Mouse (Mus musculus) CD4-positive, CD25-positive, alpha-beta regulatory T cell, adult 2 months (primary cell): ENCODE results near the gene Bcam.

ENCODE experiments used
- DNase-seq: peaks from one replicate; pipeline ENCODE4 v3.0.0-alpha.2; 2012; ENCODE audit warnings: low read depth, low spot score

The Bcam gene

DNA sequence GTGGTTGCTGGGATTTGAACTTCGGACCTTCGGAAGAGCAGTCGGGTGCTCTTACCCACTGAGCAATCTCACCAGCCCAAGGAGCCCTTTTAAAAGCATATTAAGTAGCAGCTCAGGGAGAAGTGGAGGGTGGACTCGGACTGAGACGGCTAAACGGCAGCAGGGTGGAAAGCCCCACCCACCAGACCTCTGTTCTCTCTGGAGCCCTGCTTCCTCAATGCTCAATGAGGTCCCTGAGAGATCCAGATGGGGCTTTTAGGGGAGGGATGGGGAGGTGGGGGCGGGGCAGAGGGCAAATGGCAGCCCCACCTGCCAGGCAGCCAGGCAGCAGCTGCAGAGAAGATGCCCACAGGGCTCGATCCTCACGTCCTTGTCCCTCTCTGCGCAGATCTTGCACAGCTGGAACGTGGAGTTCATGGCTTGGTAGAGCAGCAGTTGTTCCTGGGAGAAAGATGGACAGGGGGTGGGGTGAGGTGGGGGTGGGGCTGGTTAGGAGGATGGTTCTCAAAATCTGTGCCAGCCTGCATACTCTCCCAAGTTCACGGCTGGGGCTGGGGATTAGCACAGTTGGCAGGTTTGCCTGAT is 15.2 kb upstream of the Bcam start:
- DNase-seq = no peak

DNA sequence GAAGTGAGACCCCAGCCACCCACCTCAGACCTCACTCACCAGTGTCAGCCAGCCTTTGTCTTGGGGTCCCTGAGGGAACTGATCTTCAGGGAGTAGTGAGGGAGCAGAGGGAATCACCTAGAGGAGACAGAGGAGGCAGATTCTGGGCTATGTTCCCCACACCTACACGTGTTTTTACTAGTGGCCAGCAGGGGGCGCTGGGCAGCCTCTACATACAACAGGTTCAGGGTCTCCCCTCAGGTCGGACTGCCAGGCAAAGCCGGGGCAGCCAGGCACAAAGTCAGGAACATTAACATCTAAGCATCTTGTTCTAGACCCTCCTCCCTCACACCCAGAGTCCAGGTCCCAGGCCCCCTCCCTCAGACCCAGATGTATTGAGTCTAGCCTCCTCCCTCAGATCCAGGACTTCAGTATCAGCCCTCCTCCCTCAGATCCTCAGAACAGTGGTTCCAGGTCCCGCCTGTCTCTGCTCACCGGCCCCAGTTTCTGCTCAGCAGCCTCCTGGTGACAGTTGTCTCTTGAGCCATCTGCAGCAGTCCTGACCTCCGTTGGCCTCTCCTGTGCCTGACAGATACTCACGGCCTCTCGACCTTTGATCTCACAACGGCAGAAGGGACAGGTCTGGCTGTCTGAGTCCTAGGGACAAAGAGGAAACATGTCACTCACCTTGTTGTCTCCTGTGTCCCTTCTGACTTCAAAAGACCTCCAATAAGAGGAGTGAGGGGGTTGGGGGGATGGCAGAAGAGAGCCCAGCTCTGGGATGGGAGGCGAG is 14.1 kb upstream of the Bcam start:
- DNase-seq = peak; percentile 58

DNA sequence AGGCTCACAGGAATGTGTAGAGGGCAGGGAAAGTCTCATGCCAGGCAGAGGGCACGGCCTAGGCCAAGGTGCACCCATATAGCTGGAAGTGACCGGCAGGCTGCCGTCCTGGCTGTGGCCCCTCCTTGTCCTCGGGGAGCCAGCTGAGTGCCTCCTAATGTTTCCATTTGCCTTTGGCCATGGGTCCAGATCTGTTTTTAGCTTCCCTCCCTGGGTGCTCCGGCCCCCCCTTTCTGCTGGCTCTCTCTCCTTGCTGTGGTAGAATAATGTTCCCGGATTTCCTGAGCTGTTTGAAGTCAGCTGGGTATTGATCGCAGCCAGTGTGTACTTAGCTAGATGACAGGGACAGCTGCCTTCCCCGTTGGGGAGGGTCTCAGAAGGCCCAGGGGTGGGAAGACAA is 12.8 kb upstream of the Bcam start:
- DNase-seq = no peak

DNA sequence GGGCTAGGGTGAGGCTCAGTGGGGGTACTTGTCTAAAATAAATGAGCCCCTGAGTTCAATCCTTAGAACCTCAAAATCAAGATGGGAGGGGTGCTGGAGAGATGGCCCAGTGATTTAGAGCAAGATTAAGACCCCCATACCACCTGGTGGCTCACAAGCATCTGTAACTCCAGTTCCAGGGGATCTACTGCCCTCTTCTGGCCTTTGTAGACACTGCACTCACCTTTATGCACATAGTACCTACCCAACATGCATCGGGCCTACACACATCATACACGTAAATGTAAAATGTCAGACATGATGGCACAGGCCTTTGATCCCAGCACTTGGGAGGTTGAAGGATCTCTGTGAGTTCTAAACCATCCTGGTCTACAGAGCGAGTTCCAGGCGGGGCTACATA is 11.8 kb upstream of the Bcam start:
- peak; percentile 50 for DNase-seq

DNA sequence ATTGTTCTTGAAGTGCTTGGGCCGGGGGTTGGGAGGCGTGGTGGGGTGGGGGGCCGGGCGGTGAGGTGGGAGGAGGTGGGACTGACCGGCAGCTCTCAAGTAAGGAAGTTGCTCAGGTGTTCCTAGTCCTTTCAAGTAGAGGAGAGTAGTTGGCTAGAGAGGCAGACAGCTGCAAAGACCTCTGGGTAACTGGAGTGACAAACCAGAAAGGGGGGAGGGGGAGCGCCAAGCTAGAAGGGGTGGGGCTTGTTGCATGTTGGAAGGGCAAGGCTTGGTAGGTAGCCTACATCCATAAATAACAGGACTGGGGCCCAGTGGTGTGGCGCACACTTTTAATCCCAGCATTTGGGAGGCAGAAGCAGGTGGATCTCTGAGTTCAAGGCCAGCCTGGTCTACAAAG is 10.9 kb upstream of the Bcam start:
- DNase-seq = no peak

DNA sequence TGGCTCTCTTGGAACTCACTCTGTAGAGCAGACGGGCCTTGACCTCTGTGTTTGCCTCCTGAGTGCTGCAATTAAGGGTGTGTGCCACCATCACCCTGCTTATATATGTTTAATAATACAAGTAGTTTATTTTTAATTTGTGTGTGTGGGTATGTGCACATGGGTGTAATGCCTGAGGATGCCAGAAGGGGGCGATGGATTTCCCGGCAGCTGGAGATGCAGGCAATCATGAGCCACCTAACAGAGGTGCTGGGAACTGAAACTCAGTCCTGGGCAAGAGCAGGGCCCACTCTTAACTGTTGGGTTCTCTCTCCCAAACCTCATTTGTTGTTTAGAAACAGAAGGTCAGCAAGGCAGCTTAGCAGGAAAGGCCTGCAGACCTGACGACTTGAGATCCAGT is 9.1 kb upstream of the Bcam start:
- DNase-seq = no peak

DNA sequence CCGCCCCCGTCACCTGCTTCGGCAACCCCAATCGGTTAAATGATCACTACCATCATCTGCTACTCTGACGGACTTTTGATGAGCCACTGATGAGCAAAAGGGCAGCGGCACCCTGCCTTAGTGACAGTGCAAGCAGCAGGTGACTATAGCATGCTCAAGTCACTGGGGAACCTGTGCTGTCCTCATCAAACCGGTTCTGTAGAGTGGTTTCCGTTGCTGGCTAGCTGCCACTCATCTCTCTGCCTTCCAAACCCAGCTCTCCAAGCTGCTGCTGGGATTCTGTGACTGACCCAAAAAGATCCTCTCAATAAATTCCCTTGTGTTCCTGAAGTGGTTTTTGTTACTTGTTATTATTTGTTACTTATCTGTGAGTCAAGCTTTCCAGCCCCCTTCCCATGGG is 7.8 kb upstream of the Bcam start:
- no peak for DNase-seq

DNA sequence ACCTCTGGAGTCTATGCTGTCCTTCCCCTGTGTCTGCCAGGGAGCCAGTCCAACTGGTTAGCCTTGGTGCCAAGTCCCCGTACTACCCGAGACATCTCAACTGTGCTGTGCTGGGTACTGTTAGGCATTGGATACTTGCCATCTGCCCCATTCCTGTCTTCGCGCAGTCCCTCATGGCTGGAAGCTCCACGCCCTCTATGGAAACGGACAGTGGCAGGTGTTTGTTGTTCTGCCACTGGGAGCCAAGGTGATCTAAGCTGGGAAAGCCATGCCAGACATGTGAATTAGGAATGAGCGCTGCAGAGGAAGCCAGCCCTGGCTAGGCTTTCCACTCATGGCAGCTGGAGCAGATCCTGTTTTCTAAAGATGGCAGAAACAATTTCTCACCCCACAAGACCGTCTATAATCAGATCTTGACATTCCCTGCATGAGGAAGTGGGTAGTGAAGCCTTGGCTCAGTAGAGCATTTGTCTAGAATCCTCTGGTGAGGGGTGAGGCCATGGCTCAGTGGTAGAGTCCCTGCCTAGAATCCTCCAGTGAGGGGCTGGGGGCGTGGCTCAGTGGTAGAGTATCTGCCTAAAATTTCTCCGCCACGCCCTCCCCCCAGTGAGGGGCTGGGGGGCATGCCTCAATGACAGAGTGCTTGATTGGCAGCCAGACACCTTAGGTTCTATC is 6.4 kb upstream of the Bcam start:
- no peak for DNase-seq

DNA sequence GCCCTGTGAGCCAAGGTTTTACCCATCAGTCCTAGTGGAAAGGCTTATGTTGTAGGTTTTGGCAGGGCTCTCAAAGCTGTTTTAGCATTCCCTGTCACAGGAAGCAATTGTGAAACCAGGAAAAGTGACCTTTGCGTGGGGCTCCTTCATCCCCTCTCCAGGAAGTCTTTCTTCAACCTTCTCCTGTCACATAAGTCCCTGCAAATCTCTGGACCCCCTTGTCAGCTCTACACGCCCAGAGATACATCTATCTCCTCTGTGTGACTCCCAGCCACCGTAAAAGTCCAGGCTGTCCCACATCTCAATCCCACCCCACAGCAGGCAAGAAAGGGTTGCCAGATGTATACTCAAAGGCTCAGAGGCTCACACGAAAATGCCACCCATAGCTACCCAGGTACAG is 866 bp upstream of the Bcam start:
- DNase-seq = no peak

DNA sequence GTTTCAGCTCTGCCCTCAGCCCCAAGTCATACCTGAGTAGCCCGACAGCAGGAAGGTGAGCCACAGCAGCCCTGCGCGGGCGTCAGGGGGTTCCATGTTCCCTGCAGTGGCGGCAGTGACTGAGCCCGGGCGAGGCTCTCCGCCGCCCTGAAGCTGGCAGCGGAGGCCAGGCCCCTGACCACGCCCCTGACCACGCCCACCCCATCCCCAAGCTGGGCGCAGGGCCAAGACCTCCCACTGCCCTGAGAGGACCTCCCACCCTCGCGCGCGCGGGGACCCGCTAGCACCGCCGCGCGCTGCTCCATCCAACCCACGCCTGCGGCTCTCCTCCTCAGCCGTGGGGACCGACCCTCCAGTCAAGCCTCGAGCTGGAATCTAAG is 451 bp downstream of the Bcam start:
- DNase-seq = peak; percentile 85

DNA sequence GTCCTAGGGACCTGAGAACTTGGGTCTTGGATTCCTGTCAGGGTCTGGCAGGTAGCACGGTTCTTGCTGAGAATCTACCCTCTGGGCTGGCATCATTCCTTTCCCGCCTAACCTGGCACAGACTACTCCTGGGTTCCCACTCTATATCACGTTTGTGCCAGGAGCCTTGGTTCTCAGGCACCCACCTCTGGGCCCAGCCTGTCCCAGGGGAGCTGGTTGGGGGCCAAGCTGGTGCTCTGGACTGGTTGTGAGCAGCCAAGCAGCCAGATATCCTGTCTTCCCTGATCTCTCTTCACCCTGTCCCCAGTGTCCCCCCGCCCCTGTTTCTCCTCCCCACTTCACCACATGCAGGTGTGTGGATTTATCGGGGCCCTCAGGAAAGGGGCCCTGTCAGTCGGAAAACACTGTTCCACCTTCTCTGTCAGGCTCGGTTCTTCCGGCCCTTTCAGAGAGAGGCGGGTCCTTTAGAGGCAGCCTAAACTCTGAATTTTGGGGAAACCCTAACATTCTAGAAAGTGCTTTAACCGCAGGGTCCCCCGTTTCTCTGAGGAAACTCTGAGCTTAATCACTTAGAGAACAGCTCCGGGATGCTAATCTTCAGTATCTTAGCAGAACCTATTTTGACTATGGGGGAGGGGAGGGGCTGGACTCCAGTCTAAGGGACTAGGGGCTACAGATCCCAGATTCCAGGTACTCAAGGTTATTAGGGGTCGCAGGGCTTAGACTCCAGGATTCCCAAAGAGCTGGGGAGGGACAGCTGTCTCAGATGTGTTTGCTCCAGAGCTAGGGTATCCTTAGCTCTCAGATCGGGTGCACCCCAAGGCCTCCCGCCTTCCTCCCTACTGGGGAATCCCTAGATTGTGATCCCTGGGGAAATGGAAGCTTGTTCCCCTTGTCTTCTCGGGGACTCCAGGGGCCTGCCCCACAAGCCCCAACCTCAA is 1.1 kb downstream of the Bcam start:
- peak; percentile 49 for DNase-seq

DNA sequence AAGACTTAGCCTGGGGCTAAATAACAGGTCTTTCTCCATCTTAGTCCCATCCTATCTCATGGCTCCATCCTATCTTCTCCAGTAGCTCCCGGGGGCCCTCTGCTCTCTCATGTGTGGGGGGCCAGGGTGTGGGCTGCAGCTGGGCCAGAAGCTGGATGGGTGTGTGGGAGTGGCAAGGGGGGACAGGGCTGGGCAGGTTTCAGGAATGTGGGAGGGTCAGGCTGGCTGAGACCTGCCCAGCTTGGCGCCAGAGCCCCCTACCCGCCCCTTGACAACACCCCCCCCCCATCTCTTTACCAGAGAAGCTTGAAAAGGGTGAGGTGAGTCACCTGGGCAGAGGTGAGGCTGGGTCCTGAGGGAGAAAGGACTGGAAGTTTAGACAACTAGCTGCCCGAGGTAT is 1.8 kb downstream of the Bcam start:
- DNase-seq = no peak

DNA sequence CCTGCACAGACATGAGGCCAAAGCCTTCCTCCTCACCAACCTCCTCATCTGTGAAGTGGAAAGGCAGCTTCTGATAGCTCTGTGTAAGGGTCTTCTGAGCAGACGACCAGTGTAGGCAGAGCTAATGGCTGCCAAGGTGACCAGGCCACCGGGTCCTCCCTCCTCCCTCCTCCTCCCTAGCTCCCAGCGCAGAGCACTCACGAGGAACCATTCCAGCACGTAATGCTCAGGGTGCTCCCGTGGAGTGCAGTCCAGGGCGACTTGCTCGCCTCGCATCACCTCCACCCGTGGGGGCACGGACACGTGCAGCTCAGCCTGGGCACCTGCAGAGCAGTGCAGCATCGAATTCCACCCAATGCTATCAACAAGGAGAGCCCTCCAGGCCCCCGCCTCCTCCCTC is 2.6 kb downstream of the Bcam start:
- DNase-seq = no peak

DNA sequence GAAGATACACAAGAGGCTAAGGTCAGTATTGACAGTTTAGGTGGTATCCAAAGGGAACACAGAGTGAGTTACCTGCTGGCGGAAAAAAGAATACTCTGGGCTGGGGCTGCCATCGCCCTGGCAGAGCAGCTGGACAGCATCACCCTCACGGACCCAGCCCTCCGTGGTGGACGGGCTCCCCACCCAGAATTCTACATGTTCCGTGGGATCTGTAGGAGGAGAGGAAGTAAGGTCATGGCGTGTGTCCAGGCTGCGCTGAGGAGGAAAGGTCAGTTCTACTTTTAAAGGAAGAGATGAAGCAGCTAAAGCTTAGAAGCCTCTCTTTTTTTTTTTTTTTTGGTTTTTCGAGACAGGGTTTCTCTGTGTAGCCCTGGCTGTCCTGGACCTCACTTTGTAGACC is 6.2 kb downstream of the Bcam start:
- no peak for DNase-seq

DNA sequence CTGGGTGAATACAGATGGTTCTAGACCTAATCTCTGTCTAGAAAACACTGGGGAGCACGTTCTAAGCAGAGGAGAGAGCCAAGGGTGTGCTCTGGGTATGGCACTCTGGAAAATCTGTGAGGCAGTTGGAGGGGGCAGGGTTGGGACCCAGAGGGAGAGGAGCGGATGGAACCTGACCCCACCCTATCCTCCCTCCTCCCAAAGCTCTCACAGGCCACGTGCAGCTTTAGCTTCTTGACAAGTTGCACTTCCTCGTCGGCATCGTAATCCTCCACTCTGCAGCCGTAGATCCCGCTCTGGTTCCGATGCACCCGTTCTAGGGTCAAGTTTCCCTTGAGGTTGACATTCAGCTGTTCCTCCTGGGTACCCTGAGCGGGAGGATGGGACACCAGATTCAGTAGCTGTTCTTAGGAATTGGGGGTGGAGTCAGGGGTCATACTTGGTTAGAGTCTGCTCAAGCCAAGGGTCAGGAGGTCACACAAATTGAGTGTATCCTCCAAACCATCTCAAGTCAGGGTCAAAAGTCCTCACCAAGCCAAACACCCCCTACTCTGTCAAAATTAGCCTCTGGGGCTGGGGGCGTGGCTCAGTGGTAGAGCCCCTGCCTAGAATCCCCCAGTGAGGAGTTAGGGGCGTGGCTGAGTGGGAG is 6.9 kb downstream of the Bcam start:
- no peak for DNase-seq

DNA sequence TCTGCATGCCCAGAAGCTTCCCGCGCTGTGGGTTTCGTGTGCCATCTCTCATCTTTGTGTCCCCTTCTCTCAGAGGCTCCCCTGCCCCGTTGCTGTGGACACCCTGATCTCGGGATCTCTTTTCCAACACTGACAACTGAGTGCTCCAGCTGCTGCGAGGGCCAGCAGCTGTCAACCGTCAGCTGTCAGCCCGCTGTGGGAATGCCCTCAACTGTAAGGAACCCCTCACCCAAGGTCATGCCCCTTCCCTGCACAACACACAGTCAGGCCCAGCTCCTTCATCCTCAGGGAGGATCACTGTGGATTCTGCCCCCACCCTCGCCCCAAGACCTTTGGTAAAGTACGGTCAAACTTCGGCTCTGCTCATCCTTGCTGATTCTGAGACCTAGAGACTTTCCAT is 8.5 kb downstream of the Bcam start:
- DNase-seq = no peak

DNA sequence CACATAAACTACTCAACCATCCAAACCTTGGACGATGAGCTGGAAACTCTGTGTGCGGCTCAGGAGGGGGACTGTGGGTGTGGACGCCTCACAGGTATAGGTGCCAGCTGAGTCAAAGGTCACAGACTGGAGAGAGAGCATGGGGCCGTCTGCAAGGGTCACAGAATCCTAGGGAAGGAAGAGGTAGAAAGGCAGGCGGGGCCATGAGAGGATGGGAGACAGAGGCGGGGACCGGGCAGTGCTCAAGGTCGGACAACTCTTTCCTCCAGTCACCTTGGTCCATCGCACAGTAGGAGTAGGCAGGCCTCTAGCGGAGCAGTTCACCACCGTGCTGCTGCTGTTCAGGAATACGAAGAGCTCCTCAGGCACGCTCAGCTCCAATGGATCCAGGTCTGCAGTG is 10.8 kb downstream of the Bcam start:
- no peak for DNase-seq

DNA sequence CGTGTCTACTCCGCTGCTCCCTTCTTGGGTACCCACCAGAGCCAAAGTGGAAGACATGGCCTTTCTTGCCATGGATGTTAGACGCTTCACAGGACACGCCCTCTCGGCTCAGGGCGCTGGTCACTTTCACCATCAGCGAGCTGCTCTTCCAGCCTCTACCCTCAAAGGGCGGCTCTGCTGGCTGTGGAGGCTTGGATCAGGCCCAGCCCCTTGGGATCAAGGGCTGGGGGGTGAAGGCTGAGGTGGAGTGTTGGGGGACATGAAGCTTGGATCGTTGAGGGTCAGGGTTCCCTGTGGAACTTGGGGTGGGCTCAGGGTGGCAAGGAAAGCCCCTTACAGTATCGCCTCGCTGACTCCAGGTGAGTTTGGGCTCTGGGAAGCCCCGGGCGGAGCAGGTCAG is 12.2 kb downstream of the Bcam start:
- no peak for DNase-seq

DNA sequence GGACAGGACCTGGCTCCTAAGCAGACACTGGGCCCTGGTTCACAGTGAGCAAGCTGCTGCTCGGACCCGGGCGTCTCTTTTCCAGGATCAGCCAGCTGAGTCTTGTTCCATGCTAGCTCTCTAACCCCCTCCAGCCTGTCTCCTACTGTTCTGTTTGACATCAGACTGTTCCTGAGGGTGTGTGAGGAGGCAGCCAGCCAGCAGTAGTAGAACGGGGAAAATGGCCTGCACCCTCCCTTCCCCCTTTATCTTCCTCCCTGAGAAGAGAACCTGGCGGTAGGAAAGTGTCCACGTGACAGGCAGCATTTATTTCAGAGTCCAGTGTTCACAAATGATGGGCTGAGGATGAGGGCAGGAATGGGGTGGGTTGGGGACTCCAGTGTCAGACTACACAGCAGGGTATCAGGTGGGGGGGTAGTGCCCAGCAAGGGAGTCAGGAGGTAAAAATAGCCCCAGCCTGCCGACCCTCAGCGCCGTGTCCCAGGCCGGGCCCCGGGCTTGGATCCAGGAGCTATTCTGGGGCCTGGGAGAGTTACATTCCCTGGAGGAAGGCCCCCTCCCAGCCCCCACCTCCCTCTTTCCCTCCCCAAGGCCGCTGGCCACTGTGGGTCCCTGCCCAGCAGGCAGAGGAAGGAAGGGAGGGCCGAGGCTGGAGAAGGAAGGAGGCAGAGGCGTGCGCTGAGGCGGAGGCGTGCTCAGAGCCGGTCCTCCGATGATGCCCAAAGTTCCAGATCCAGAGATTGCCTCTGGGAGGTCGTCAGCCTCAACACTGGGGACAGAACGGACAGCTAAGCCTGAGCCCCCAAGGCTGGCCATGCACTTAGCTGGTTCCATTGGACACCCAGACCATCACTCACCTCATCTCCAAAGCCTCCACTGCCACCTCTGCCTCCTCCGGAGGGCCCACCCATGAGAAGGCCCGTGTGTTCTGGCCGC is 14.7 kb downstream of the Bcam start:
- no peak for DNase-seq

DNA sequence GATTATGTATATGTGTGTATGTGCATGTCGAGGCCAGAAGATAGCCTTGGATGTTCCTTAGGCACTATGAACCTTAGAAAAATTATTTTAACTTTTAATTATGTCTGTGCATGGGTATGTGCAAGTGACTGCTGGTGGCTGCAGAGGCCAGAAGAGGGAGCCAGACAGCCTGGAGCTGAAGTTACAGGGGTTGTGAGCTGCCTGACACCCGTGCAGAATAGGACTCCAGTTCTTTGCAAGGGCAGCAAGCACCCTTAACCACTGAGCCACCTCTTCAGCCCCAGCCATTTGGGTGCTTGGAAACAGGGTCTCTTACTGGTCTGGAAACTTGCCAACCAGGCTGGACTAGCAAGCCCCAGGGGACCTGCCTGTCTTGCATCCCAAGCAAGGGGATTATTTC is 15.8 kb downstream of the Bcam start:
- DNase-seq = no peak

DNA sequence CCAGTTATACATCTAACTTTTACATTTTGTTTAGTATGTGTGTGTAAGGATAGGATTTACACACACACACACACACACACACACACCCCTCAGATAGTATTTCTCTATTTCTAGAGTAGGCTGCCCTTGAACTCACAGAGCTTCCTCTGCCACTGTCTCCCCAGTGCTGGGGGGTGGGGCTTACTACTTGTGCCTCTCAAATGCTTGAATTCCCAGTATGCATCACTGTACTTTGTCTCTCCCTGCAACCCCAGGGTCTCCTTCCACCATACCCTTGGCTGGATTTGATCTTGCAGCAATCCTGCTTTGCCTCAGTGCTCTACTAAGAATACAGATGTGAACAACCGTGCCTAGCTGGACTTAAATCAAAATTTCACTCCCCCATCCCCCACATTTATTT is 16.8 kb downstream of the Bcam start:
- DNase-seq = no peak
